Mouse (Mus musculus) cerebellum, postnatal 25 days (tissue): ENCODE measurements around the gene Dscaml1.

ENCODE experiments used
- DNase-seq, 2 experiments: peaks; one replicate each; pipeline ENCODE4 v3.0.0; 2021; ENCODE audit warnings: mixed read lengths in 2 of 2

The Dscaml1 gene

DNA sequence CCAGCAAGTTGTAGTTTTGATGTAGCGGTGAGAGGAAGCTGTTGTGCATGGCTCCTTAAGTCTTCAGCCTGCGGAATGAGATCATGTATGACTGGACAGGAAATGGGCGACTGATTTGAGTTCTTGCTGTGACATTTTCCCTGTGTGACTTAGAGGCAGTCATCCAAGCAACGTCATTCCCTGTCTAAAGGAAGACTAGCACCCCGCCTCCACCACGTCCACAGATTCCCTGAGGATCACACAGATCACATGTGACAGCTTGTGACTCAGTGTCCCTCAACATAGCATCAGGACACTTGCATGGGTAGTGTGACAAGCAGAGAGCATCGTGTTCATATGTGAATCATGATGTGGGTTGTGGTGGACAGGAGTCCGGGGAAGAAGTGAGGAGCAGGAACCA, 147.6 kb downstream of the Dscaml1 start:
- DNase-seq: no peak

DNA sequence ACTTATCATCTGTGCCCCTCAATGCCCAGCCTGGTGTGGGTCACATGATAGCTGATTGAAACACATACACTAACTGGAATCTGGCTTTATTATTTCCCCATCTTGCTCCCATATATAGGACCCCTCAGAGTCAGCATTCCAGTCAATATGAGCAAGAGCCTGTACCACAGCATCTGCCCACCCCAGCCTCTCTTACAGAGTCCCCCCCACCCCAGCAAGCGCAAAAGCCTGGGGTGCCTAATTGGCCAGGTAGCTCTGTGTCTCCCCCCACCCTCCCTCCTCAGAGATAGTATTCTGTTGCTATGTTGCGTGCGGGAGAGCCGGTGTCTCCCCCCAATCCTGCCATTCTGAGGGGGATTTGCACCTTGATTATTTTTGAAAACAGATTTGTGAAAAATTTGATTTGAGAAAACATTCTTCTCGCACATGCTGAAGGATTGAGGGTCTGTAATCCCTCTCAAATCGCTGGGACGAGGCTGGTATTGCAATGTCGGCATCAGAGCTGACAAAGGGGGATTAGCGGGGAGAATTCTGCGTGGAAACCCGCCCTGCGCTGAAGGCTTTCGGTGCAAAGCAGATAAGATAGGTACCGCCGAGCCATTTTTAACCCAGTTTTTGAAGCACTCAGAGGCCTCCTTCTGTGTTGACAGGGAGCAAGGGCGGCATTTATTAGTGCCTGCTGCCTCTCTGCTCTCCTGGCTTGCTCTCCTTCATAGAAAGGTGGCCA, 153.8 kb downstream of the Dscaml1 start:
- DNase-seq: no peak

DNA sequence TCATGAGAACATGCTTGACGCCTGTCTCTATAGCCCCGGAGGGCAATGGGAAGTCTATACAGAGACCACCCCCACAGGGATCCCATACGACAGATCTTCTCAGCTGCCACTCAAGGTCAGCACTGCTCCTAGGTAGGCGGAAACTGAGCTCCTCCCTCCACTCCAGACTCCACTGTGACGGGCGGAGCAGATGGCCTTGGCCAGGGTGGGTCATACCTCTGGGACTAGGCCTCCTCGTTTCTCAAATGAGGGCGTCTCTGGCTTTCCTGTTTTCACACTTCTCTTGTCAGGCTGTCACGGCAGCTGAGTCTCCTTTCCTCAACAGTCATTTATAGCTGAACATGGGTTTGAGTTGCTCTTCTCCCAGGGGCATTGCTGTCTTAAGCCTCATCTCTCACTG, 160.0 kb downstream of the Dscaml1 start:
- DNase-seq: no peak

DNA sequence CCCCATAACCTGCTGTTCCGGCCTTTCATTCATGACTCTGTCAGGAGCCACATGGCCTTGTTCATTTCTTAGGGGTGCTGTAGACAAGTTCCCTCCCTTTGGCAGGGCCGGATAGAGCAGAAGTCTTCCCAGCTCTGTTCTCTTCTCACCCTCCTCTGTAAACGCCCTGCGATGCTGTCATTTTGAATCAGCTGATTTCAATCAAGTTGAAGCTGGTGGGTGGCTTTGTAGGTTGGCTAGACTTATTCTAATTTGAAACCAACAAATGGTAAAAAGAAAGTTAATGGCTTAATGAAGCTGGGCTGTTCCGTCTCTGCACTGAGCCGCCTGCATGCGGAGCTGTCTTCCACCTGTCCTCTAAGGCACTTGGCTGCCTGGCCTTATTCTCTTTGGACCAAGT, 161.3 kb downstream of the Dscaml1 start:
- peak in 1 of 2 experiments; percentile 25 for DNase-seq

- peak; percentile 76 to 83 for DNase-seq
Measured at GRCm38 (mm10) chr9:45589867-45590266, 163.4 kb downstream of the Dscaml1 start.

DNA sequence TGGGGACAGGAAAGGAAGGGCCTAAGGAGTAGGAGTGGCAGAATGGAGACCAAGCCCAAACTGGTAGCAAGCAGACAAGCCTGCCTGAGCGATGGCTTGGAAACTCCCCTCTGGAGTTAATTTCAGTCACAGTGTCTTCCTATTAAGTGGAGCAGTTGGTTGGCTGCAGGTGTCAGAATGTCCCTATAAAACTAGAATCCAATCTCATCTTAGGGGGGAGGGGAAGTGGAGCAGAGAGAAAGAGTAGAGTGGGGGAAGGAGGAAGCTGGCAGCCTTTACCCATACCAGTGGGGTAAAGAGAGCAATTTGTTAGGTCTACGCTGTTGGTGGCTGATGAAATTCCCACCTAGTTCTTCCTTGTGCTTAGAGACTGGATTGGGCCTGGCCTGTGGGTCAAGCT, 164.6 kb downstream of the Dscaml1 start:
- no peak for DNase-seq

DNA sequence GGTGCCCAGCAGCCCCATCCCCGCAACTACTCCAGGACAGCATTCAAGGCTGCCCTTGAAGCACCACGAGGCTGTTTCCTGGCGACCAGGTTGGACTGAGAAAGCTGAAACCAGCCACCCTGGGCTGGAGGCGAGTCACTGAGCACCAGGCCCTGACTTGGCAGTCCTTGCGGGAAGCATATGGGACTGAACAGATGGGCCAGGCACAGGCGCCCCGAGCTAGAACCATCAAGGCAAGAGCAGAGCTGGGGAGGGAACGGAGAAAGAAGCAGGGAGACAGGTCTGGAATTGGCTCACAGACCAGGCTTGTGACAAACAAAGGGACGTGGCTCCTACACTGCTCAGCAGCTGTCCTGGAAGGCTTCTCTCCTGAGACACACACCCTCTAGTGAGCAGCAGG, 165.9 kb downstream of the Dscaml1 start:
- peak; percentile 96 to 97 for DNase-seq

DNA sequence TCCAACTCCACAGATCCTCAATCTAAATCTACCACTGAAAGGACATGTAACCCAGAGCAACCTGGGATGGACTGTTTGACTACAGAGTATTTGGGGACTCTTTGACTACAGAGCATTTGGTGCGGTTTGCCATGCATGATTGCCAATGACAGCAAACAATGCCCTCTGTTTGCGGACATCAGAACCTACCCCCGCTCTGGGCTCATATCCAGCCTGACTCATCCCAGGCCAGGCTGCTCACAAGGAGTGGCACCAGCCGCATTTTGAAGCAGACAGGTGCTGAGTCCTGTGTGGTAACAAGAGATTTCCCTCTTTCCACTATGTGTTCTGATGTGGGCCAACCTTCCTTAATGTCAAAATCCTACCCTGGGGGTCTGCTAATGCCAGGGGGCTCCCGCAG, 171.7 kb downstream of the Dscaml1 start:
- peak; percentile 85 to 90 for DNase-seq

GRCm38 (mm10) chr9:45599377-45599776, 172.9 kb downstream of the Dscaml1 start:
- peak; percentile 60 to 74 for DNase-seq

GRCm38 (mm10) chr9:45607337-45607736, 180.9 kb downstream of the Dscaml1 start:
- DNase-seq: peak; percentile 83 to 88

DNA sequence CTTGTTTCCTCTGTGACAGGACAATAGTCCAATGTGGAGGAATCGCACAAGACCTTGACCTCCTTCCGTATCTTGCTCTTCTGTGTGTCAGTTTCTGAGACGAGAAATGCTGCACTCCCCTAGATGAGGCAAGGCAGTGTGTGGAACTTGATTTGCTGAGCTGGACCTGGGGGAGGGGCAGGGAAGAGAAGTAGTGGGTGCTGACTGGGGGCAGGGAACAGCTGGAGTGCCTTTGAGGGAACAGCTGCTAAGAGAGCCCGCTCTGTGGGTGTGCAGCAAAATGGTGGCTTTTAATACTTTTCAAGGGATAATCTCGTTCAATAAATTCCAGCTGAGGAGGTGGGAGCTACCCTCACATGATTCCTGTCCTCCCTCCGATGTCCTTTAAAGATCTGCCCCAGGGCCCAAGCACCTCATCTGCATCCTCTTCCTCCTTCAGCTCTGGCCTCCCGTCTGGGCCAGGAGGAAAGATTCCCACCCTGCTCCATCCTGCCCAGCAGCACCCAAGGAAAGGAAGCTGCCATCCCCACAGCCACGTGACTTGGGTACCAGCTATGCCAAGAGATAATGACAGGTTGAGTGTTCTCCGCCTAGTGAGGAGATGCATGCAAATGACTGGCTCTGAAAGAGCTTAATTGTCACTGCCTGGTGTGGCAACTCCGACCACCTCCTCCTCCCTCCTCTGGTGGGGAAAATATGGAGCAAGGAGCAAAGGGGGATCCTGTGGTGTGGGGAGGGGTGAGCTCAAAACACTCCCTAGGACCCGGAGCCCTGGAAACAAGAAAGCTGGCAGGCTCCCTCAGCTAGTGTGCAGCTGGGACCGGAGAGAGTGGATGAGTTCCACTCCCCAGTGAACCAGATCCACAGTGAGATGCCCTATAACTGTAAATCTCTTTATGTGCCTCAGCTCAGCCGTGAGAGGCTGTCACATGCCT, 181.9 kb downstream of the Dscaml1 start:
- peak in 1 of 2 experiments; percentile 48 for DNase-seq

GRCm38 (mm10) chr9:45610336-45611060, 184.1 kb downstream of the Dscaml1 start:
- peak in 1 of 2 experiments; percentile 50 for DNase-seq

- DNase-seq: no peak
Measured at GRCm38 (mm10) chr9:45614616-45615015, 188.2 kb downstream of the Dscaml1 start.

DNA sequence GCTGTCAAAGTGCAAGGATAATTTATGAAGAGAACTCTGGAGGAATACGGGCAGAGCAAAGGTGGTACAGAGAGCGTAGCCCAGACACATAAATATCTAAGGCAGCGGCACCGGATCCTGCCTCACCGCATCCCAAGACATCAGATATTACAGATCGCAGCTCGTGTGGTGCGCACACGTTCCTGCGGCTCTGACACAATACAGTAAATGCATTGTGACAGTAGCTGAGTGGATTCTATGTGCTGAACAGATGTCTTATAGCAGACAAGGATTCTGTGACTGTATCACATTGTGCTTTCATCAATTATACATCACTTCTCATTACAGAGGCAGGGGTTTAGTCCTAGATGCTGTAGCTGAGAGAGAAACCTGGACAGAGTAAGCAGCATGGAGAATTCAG, 191.5 kb downstream of the Dscaml1 start:
- no peak for DNase-seq

DNA sequence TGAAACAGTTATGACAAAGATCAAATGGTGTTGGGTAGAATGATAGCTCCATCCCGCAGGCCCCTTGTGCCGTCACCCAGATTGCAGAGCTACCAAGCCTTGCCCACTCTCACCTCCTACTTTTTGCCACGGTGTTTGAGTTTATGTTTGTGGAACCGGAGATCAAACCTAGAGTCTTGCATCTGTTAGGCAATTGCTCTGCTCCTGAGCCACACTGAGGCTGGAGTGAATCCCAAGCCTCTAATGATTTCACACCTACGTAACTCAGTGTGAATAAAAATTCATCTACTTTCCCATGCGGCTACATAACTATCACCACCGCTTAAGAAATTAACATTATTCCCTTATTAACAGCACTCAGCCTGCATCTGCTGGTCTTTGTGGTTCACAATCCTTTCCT, 192.0 kb downstream of the Dscaml1 start:
- no peak for DNase-seq

DNA sequence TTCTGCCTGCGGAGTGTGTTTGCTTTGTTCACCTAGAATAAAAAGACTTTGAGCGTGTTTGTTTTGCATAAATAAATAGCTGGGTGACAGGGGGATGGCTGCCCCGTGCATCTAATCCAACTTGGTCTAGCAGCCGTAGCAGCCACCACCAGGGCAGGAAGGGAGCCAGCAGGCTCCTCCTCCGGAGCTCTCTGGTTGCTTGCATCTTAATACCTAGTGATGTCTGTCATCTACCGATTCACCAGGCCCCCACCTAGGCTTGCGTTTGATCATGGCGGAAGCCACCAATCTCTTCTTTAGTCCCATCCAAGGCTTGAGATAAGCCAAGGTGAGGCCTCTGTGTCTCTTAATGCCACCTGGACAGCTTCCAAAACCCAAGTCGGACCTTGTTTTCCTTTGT, 193.6 kb downstream of the Dscaml1 start:
- peak in 1 of 2 experiments; percentile 54 for DNase-seq

DNA sequence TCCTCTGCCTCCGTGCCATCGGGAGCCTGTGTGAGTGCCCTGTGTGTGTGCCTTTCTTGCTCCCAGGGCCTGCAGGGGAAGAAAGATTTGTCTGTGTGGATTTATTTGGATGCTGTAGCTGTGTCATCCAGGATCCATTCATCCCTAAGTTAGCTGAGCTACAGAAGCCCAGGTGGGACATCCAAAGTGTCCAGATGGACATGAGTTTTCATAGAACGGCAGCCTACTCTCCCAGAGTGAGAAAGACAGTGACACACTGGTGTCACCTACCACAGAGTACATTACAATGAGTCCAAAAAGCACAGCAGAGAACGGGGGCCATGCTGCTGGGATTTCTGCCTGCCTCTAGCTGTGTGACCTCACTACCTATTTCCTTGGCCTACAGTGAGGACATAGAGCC, 194.5 kb downstream of the Dscaml1 start:
- peak in 1 of 2 experiments; percentile 41 for DNase-seq

DNA sequence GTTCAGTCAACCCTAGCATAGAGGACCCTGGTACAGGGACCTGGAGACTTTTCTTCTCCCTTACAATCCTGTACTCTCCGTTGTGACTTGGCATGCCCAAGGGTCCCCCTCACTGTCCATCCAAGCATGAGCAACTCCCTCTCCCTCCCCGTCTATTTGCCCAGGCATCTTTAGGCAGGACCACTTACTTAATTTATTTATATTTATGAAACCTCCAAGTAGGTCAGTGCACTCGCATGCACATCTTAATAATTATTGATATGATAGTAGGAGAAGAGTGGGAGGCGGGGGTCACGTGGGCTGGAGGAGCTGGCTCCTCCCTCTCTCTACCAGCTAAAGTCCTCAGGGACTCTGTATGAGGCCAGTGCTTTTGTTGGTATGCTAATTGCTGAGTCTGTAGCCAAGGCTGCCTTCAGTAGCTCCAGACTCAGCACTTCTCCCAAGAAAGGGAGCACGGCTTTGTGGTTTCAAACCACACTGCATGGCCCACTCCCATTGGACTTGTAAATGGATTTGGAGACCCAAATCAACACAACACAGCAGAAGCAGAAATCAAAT, 199.5 kb downstream of the Dscaml1 start:
- DNase-seq: no peak

GRCm38 (mm10) chr9:45632520-45632919, 206.1 kb downstream of the Dscaml1 start:
- DNase-seq: peak; percentile 60 to 67

DNA sequence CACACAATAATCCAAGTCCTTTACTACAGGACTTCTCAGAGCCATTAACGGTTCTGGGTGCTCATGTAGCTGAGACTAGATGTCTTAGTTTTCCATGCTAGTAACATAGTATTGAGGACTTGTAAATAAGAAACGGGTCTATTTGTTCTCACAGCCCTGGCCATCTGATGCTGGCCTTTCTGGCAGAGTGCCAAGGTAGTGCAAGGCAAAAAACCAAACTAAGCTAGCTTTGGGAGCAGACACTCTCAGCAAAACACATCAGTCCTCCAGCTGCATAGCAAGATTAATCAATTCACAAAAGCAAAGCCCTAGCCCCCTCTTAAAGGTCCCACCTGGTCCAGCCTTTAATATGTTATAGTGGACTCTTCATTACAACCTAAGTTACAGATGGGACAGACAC, 206.6 kb downstream of the Dscaml1 start:
- peak; percentile 65 to 81 for DNase-seq

- DNase-seq: no peak
Measured at GRCm38 (mm10) chr9:45634978-45635377, 208.6 kb downstream of the Dscaml1 start.

DNA sequence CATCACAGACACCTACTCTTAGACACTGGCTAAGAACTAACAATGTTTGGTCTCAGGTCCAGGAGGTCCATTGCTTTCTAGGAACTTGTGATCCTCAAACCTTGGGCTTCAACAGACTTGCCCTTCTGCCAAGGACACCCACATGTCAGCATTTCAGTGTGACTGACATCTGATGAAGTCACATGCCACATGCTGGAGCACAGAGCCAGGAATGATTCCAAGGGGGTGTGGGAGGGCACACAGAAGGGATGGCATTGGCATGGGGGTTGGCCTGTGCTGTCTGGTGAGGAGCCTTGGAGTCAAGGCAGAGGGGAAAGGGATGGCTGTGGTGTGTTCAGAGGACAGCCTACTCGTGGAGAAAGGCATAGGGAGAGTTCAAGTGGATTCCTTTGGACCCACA, 210.9 kb downstream of the Dscaml1 start:
- DNase-seq: peak; percentile 42 to 47
